Mouse (Mus musculus): Measurements from ENCODE around the gene Thtpa. TPM values are rescaled to one million over a fixed set of nuclear protein-coding genes. Genes with fewer than 3 reads are reported as not detected.

The Thtpa gene
- total and polyA plus RNA-seq, 3 experiments = 3.7 to 17.1 (median 16.3) TPM

DNA sequence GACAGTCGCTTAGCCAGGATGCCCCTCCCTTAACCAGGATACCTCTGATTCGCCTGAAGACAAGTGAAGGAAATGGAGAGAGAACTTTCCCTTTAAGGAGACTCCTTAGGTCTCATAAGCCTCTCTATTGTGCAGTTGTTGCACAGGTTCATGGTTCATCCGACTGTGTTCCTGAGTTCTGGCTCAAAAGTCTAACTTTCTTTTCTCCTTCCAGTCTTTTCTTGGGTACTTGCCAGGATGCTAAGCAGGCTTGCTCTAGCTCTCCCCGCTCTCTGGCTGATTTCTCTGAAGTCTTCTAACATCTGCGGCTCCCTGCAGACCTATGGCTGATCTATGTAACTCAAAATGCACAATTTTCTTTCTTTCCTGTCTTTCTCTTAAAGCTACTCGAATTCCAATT, 11.1 kb upstream of the Thtpa start:
- no peak for DNase-seq (ENCODE audit: low spot score)
- ATAC-seq (ENCODE audit: extremely low read depth, insufficient number of reproducible peaks, low FRiP score, poor library complexity, severe bottlenecking) = no peak
- no peaks in the 10 kb centered on the region for H3K36me3 ChIP-seq (replicated peaks)
- peaks cover 18% of the 10 kb centered on the region for H3K4me1 ChIP-seq (ENCODE audit: insufficient read depth, low read depth, low read length)
- no peaks in the 10 kb centered on the region for H3K9me3 ChIP-seq (replicated peaks)
- TF ChIP-seq GATA2 (IDR thresholded peaks at IDR 0.05; ENCODE audit: borderline replicate concordance, low read depth, low read length) = no peak
- TF ChIP-seq GATA1 (IDR thresholded peaks at IDR 0.05; ENCODE audit: borderline replicate concordance, low read length) = no peak
- no peak for TF ChIP-seq CTCF (IDR thresholded peaks at IDR 0.05; ENCODE audit: low read depth, low read length)
- TF ChIP-seq POLR2AphosphoS5 (IDR thresholded peaks at IDR 0.05; ENCODE audit: insufficient replicate concordance, low read depth, low read length) = no peak
- no peak for TF ChIP-seq TAL1 (conservative IDR thresholded peaks at IDR 0.05; ENCODE audit: low read depth, low read length)
- H3K4me3 ChIP-seq (ENCODE audit: low read depth, low read length) = no peak overlapping the region
- H3K27me3 ChIP-seq (ENCODE audit: insufficient read depth, low read length) = peaks cover 7% of the 10 kb centered on the region

DNA sequence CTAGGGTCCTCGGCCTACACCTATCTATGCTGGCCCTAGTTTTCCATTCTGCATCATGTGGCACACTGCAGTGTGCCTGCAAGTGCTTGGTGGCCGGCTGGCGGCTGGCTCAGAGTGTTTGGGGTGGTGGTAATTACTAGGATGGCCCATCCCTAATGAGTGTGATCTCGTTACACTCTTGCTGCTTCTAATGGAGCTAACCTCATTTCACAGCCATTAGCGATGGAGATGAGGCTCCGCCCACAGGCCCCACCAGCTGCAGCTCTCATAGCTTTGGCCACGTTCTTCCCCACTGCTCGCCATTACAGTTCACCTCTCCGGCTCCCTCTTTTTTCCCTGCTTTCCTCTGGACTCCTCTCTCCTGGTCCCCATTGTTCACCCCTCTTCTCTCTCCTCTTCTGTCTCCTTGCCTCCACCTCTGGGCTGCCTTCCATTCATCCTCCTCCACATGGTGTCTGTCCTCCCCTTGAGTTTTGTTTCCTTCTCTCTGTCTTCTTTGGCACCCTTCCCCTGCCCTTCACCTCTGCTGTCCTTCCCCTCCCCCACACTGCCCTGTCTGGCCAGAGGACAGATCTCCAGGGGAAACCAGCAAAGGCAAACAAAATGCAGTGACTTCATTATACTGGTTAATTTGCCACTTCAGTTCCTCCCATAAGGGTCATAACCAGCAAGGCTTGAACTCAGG, 9.1 kb upstream of the Thtpa start:
- Histone ChIP-seq H3K36me3 (replicated peaks) (no peaks in the 10 kb centered on the region), H3K27me3 (ENCODE audit: insufficient read depth, low read length) (no peaks in the 10 kb centered on the region), H3K4me3 (ENCODE audit: low read depth, low read length) (no peak overlapping the region), H3K4me1 (ENCODE audit: insufficient read depth, low read depth, low read length) (peaks cover 10% of the 10 kb centered on the region), H3K9me3 (replicated peaks) (no peaks in the 10 kb centered on the region)
- DNase-seq (ENCODE audit: low spot score) = no peak
- TF ChIP-seq GATA1 (IDR thresholded peaks at IDR 0.05; ENCODE audit: borderline replicate concordance, low read length) (no peak), CTCF (IDR thresholded peaks at IDR 0.05; ENCODE audit: low read depth, low read length) (no peak), GATA2 (IDR thresholded peaks at IDR 0.05; ENCODE audit: borderline replicate concordance, low read depth, low read length) (no peak), POLR2AphosphoS5 (IDR thresholded peaks at IDR 0.05; ENCODE audit: insufficient replicate concordance, low read depth, low read length) (no peak), TAL1 (conservative IDR thresholded peaks at IDR 0.05; ENCODE audit: low read depth, low read length) (no peak)
- no peak for ATAC-seq (ENCODE audit: extremely low read depth, insufficient number of reproducible peaks, low FRiP score, poor library complexity, severe bottlenecking)

DNA sequence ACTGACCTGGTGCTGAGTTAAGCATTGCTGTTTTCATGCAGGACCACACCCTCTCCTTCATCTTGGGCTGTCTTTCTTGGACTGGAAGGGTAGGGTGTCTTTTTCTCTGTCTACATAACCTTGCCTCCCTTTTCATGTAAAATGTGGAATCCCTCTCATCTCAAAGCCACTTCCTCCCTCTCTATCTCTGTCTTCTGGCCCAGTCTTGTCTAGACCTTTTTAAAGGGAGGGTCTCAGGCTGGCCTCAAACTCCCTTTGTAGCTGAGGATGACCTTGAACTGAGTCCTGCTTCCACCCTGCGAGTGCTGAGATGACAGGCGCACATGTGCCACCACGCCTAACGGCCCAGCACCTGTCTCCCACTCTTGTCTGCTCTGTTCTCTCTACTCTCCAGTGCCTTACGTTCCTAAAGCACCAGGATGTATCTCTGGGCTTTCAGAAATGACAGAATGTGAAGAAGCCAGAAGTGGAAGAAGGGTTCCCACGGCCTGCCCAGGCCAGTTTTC, 8.5 kb upstream of the Thtpa start:
- ATAC-seq (ENCODE audit: extremely low read depth, insufficient number of reproducible peaks, low FRiP score, poor library complexity, severe bottlenecking) (no peak), DNase-seq (ENCODE audit: low spot score) (no peak)
- Histone ChIP-seq H3K36me3 (replicated peaks) (no peaks in the 10 kb centered on the region), H3K4me1 (ENCODE audit: insufficient read depth, low read depth, low read length) (peaks cover 14% of the 10 kb centered on the region), H3K4me3 (ENCODE audit: low read depth, low read length) (no peak overlapping the region), H3K27me3 (ENCODE audit: insufficient read depth, low read length) (no peaks in the 10 kb centered on the region), H3K9me3 (replicated peaks) (no peaks in the 10 kb centered on the region)
- TF ChIP-seq TAL1 (conservative IDR thresholded peaks at IDR 0.05; ENCODE audit: low read depth, low read length) (no peak), POLR2AphosphoS5 (IDR thresholded peaks at IDR 0.05; ENCODE audit: insufficient replicate concordance, low read depth, low read length) (no peak), CTCF (IDR thresholded peaks at IDR 0.05; ENCODE audit: low read depth, low read length) (no peak), GATA2 (IDR thresholded peaks at IDR 0.05; ENCODE audit: borderline replicate concordance, low read depth, low read length) (no peak), GATA1 (IDR thresholded peaks at IDR 0.05; ENCODE audit: borderline replicate concordance, low read length) (no peak)

DNA sequence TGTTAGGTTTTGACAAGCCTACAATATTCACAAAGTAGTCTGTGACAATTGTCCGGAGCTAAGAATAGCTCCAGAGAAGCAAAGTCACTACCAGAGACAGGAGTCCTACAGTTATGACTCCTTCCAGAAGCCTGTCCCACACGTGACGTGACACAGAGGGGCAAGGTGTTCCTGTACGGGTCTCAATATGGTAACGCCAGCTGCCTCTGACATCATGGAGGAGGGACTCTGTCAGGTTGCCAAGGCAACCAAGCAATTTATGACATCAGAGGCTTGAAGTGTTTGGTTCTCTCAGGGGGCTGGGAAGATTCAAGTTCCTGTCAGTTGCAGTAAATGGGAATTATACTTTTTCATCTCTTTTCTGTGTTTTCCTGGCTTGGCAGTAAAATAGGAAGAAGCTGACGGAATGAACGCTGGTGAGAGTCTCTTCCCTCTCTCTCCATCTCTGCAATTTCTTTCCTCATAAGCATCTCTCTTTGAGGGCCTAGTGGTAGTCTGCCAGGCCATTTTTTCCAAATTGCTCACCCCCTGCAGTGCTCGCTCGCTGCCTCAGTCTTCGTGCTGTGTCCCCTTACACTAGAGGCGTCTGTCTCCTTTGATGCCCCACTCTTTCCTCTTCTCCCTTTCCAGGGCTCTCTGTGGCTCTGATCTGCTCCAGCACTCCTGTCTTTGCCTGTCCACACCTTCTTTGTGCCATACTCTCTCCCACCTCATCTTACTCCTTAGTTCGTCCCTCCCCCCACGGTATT, 5.2 kb upstream of the Thtpa start:
- no peak for ATAC-seq (ENCODE audit: extremely low read depth, insufficient number of reproducible peaks, low FRiP score, poor library complexity, severe bottlenecking)
- no peak for DNase-seq (ENCODE audit: low spot score)
- no peak overlapping the region for H3K4me3 ChIP-seq (ENCODE audit: low read depth, low read length)
- no peak for TF ChIP-seq CTCF (IDR thresholded peaks at IDR 0.05; ENCODE audit: low read depth, low read length)
- TF ChIP-seq TAL1 (conservative IDR thresholded peaks at IDR 0.05; ENCODE audit: low read depth, low read length) = no peak
- TF ChIP-seq GATA1 (IDR thresholded peaks at IDR 0.05; ENCODE audit: borderline replicate concordance, low read length) = no peak
- no peak for TF ChIP-seq POLR2AphosphoS5 (IDR thresholded peaks at IDR 0.05; ENCODE audit: insufficient replicate concordance, low read depth, low read length)
- TF ChIP-seq GATA2 (IDR thresholded peaks at IDR 0.05; ENCODE audit: borderline replicate concordance, low read depth, low read length) = no peak
- H3K4me1 ChIP-seq (ENCODE audit: insufficient read depth, low read depth, low read length) = peaks cover 34% of the 10 kb centered on the region
- H3K36me3 ChIP-seq (replicated peaks) = no peaks in the 10 kb centered on the region
- no peaks in the 10 kb centered on the region for H3K9me3 ChIP-seq (replicated peaks)
- H3K27me3 ChIP-seq (ENCODE audit: insufficient read depth, low read length) = no peaks in the 10 kb centered on the region

DNA sequence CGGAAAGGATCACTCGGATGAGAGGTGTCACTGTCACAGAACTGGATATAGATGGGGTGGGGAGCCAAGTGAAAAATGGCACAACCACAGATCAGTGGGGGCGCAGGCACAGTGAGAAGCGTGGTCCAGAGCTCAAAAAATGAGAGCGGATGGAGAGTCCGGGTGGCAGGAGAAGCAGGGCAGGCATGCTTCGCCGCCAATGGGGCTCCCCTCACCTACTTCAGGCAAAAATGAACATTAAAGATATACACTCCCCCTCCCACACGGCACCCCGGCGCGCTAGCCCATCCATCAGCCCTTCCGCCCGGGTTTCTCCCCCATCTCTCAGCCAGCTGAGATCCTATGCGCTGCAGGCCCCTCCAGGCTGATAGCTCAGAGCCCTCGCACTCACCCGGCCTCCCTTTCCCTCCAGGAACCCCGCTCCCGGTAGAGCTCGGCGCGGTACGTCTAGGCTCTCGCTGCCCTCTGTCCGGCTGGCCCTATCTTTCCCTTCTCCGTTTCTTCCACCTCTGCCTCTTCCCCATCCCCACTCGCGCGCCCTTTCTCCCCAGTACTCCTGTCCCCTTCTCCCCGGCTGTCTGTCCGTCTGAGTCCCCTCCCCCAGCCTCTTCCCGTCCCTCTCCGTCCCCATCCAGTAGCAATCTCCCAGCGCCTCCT, 3.2 kb upstream of the Thtpa start:
- ATAC-seq (ENCODE audit: extremely low read depth, insufficient number of reproducible peaks, low FRiP score, poor library complexity, severe bottlenecking) = no peak
- Histone ChIP-seq H3K4me3 (ENCODE audit: low read depth, low read length) (peak overlapping the region; percentile 76), H3K9me3 (replicated peaks) (no peaks in the 10 kb centered on the region), H3K4me1 (ENCODE audit: insufficient read depth, low read depth, low read length) (peaks cover 41% of the 10 kb centered on the region), H3K27me3 (ENCODE audit: insufficient read depth, low read length) (no peaks in the 10 kb centered on the region), H3K36me3 (replicated peaks) (peaks cover 3% of the 10 kb centered on the region)
- TF ChIP-seq TAL1 (conservative IDR thresholded peaks at IDR 0.05; ENCODE audit: low read depth, low read length) (no peak), CTCF (IDR thresholded peaks at IDR 0.05; ENCODE audit: low read depth, low read length) (no peak), POLR2AphosphoS5 (IDR thresholded peaks at IDR 0.05; ENCODE audit: insufficient replicate concordance, low read depth, low read length) (no peak), GATA2 (IDR thresholded peaks at IDR 0.05; ENCODE audit: borderline replicate concordance, low read depth, low read length) (no peak), GATA1 (IDR thresholded peaks at IDR 0.05; ENCODE audit: borderline replicate concordance, low read length) (no peak)
- DNase-seq (ENCODE audit: low spot score) = no peak
